Mouse (Mus musculus) stomach, embryonic 15.5 days (tissue): ENCODE measurements around the gene Golga4. TPM values are rescaled to one million over a fixed set of nuclear protein-coding genes. Genes with fewer than 3 reads are reported as not detected.

Source experiments
- ATAC-seq: fragments of 200-750 bp; cut with Nextera tagmentation; 2 replicates; pipeline ENCODE4 v1.8.0; 2017; ENCODE audit warnings: low read depth, moderate number of reproducible peaks, moderate TSS enrichment; ENCODE audit not compliant: insufficient read depth, low FRiP score
- H3K27ac ChIP-seq: fragments of 300-500 bp; sonication (generic); 2 replicates; pipeline ENCODE4 v1.5.1; 2015; ENCODE audit warnings: mild to moderate bottlenecking, inconsistent platforms
- H3K27me3 ChIP-seq: fragments of 300-500 bp; sonication (generic); replicated peaks from 2 replicates; pipeline ENCODE4 v1.6.1; 2015; ENCODE audit warnings: inconsistent platforms
- H3K36me3 ChIP-seq: fragments of 300-500 bp; sonication (generic); 2 replicates; pipeline ENCODE4 v1.6.1; 2015; ENCODE audit warnings: inconsistent platforms
- H3K4me1 ChIP-seq: fragments of 300-500 bp; sonication (generic); 2 replicates; pipeline ENCODE4 v1.6.1; 2015; ENCODE audit warnings: inconsistent platforms
- H3K4me2 ChIP-seq: fragments of 300-500 bp; sonication (generic); 2 replicates; pipeline ENCODE4 v1.6.1; 2015; ENCODE audit warnings: mild to moderate bottlenecking, inconsistent platforms
- H3K4me3 ChIP-seq: fragments of 300-500 bp; sonication (generic); replicated peaks from 2 replicates; pipeline ENCODE4 v1.5.1; 2015; ENCODE audit warnings: inconsistent platforms
- H3K9ac ChIP-seq: fragments of 300-500 bp; sonication (generic); 2 replicates; pipeline ENCODE4 v1.6.1; 2015; ENCODE audit warnings: inconsistent platforms
- H3K9me3 ChIP-seq: fragments of 300-500 bp; sonication (generic); 2 replicates; pipeline ENCODE4 v1.6.1; 2016; ENCODE audit warnings: inconsistent platforms
- WGBS: fragments of 180-500 bp; shearing (Covaris S2); methylation state at CpG from one replicate; pipeline ENCODE4 v1.1.7; 2015; 5-methylcytosine and 5-hydroxymethylcytosine counted together
- polyA plus RNA-seq: library from polyadenylated mRNA; unstranded; fragments of >200 nt; fragmentation: Nextera tagmentation; extraction: Ambion mirVana; gene quantifications from 2 replicates; pipeline ENCODE4 v1.2.1, GENCODE M21; 2015

Gene Golga4
- polyA plus RNA-seq, 1 experiment from 2014 or later = 54.6 TPM

DNA sequence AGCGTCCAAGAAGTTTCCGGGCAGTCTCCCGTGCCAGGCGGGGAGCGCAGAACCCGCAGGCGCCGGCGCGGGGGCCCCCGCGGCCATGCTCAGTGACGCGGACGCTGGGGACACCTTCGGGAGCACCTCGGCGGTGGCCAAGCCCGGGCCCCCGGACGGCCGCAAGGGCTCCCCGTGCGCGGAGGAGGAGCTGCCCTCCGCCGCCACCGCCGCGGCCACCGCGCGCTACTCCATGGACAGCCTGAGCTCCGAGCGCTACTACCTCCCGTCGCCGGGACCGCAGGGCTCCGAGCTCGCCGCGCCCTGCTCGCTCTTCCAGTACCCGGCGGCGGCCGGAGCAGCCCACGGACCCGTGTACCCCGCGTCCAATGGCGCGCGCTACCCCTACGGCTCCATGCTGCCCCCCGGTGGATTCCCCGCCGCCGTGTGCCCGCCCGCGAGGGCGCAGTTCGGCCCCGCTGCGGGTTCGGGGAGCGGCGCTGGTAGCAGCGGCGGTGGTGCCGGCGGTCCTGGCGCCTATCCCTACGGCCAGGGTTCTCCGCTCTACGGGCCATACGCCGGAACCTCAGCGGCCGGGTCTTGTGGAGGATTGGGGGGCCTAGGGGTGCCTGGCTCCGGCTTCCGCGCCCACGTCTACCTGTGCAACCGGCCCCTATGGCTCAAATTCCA is 27.1 kb upstream of the Golga4 start:
- ATAC-seq = 0 out of 2 replicates have a peak, but pooled peaks have one; percentile 65
- H3K4me1 ChIP-seq = peaks cover 26% of the 10 kb centered on the region
- peak overlapping the region; percentile 77 for H3K4me2 ChIP-seq
- 0 out of 2 replicates have a peak overlapping the region, but pooled peaks have one; percentile 10 for H3K9ac ChIP-seq
- no peak overlapping the region for H3K27ac ChIP-seq
- no peaks in the 10 kb centered on the region for H3K9me3 ChIP-seq
- no peaks in the 10 kb centered on the region for H3K36me3 ChIP-seq
- peaks cover 86% of the 10 kb centered on the region for H3K27me3 ChIP-seq
- WGBS = under 1% methylated on average over 85 of the region's 87 CpGs
- H3K4me3 ChIP-seq = peak overlapping the region; percentile 43

GRCm38 (mm10) chr9:118479508-118480291 is 26.4 kb upstream of the Golga4 start:
- no peaks in the 10 kb centered on the region for H3K9me3 ChIP-seq
- ATAC-seq = no peak
- H3K27me3 ChIP-seq = peaks cover 89% of the 10 kb centered on the region
- H3K4me3 ChIP-seq = peak overlapping the region; percentile 43; the same call in 1 of the 2 replicates
- H3K36me3 ChIP-seq = no peaks in the 10 kb centered on the region
- H3K4me1 ChIP-seq = peaks cover 26% of the 10 kb centered on the region
- H3K4me2 ChIP-seq = peak overlapping the region; percentile 77
- H3K27ac ChIP-seq = no peak overlapping the region
- no peak overlapping the region for H3K9ac ChIP-seq
- WGBS = 8% methylated on average over 23 of the region's 23 CpGs

DNA sequence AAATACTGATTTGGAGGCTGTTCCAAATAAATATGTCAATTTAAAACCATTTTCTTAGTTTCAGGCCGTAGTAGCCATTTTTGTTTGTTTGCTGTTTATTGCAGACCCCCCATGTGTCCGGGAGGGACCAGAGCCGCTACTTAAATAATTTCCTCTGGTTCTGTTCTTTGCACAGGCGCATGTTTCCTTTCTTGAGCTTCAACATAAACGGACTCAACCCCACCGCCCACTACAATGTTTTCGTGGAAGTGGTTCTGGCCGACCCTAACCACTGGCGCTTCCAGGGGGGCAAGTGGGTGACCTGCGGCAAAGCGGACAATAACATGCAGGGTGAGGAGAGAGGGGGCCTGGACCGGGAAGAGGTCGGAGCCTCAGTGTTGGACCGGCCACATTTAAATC is 25.8 kb upstream of the Golga4 start:
- Histone ChIP-seq H3K4me3 (no peak overlapping the region), H3K36me3 (no peaks in the 10 kb centered on the region), H3K27me3 (peaks cover 89% of the 10 kb centered on the region), H3K9me3 (no peaks in the 10 kb centered on the region), H3K9ac (no peak overlapping the region), H3K4me1 (peaks cover 26% of the 10 kb centered on the region), H3K27ac (no peak overlapping the region), H3K4me2 (no peak overlapping the region)
- 6% methylated on average over 14 of the region's 14 CpGs for WGBS
- no peak for ATAC-seq

DNA sequence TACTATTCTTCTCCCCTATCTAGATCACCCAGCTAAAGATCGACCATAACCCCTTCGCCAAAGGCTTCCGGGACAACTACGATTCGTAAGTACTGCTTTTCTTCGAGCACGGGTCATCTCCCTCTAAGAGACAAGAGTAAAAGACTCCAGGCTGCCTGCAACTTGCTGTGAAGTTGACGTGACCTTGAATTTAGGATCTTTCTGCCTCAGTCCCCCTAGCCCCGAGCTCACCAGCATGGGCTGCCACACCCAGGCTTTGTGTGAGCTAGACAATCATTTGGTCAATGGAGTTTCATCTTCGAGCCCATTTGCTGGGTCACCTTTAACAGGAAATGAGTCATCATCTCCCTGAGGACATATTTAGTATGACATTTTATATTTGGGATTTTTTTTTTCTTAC is 23.9 kb upstream of the Golga4 start:
- no peaks in the 10 kb centered on the region for H3K36me3 ChIP-seq
- H3K4me3 ChIP-seq = no peak overlapping the region
- no peak for ATAC-seq
- no peak overlapping the region for H3K27ac ChIP-seq
- peaks cover 28% of the 10 kb centered on the region for H3K4me1 ChIP-seq
- H3K27me3 ChIP-seq = peaks cover 92% of the 10 kb centered on the region
- H3K4me2 ChIP-seq = no peak overlapping the region
- no peak overlapping the region for H3K9ac ChIP-seq
- WGBS = 78% methylated on average over 10 of the region's 10 CpGs
- no peaks in the 10 kb centered on the region for H3K9me3 ChIP-seq

- Histone ChIP-seq H3K27me3 (peaks cover 63% of the 10 kb centered on the region), H3K27ac (no peak overlapping the region), H3K4me2 (peak overlapping the region; percentile 9; the same call in 1 of the 2 replicates), H3K9ac (no peak overlapping the region), H3K4me3 (peak overlapping the region; percentile 5; the same call in 1 of the 2 replicates), H3K4me1 (peaks cover 23% of the 10 kb centered on the region), H3K36me3 (no peaks in the 10 kb centered on the region), H3K9me3 (no peaks in the 10 kb centered on the region)
- ATAC-seq = no peak
- WGBS = 2% methylated on average over 32 of the region's 32 CpGs
These were observed 19.5 kb upstream of the Golga4 start for GRCm38 (mm10) chr9:118486361-118487095.

GRCm38 (mm10) chr9:118487096-118487395 is 19.0 kb upstream of the Golga4 start:
- no peak overlapping the region for H3K27ac ChIP-seq
- 3% methylated on average over 9 of the region's 9 CpGs for WGBS
- ATAC-seq = no peak
- peaks cover 58% of the 10 kb centered on the region for H3K27me3 ChIP-seq
- H3K9me3 ChIP-seq = no peaks in the 10 kb centered on the region
- H3K4me3 ChIP-seq = peak overlapping the region; percentile 5; the same call in 1 of the 2 replicates
- peak overlapping the region; percentile 9; the same call in 1 of the 2 replicates for H3K4me2 ChIP-seq
- no peak overlapping the region for H3K9ac ChIP-seq
- no peaks in the 10 kb centered on the region for H3K36me3 ChIP-seq
- H3K4me1 ChIP-seq = peaks cover 23% of the 10 kb centered on the region

DNA sequence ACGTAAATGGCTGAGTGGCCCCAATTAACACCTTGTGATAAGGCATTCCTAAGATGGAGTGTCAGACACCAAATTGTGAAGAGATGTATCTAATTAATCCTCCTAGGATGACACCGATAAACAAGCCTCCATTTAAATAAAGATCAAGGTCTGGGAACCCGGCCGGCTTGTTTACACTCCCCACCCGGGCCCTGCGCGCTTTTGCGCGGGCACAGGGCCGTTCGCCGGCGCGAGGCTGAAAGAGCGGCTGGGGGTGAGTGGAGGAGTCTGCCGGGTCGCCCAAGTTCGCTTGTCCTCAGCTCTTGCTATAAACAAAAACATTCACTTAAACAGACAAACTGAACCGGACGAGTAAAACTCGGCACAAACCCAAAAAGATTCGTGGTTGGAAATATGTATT is 18.4 kb upstream of the Golga4 start:
- WGBS = under 1% methylated on average over 22 of the region's 22 CpGs
- ATAC-seq = no peak

DNA sequence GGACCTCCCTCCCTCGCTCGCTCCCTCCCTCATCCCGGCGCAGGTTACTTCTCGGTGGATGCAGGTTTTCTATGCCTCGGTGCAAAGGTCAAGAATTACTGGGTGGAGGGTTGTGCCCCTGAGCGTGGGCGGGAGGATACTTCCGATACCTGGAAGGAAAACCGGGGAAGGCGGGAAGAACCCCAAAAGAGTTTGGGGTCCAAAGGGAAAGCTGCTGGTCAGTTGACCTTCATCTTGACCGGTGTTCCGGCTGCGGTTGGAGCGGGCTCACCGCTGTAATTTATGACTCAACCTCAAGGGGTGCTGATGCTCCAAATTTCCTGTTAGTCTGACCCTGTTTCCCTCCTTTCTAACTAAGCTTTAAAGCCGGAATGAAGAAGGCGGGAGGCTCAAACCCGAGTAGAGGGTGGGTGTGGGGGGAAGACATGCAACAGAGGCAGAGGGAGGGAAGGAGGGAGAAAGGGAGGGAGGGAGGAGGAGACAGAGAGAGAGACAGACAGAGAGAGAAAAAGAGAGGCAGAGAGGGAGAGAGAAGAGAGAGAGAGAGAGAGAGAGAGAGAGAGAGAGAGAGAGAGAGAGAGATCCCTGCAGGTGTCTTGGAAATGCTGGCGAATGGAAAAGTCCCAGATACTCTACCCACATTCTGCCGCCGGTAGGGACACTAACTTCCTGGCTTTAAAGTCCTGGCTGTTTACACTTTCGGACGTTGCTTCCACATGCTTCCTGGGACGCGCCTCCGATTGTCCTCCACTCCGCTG is 17.8 kb upstream of the Golga4 start:
- H3K4me3 ChIP-seq = peak overlapping the region; percentile 36
- H3K4me2 ChIP-seq = peak overlapping the region; percentile 58
- H3K9me3 ChIP-seq = no peaks in the 10 kb centered on the region
- H3K4me1 ChIP-seq = peaks cover 23% of the 10 kb centered on the region
- under 1% methylated on average over 28 of the region's 28 CpGs for WGBS
- H3K27me3 ChIP-seq = peaks cover 46% of the 10 kb centered on the region
- no peak overlapping the region for H3K9ac ChIP-seq
- ATAC-seq = no peak
- no peaks in the 10 kb centered on the region for H3K36me3 ChIP-seq
- no peak overlapping the region for H3K27ac ChIP-seq

More for the DNA sequence above, 18.4 kb upstream of the Golga4 start:
- Histone ChIP-seq H3K36me3 (no peaks in the 10 kb centered on the region), H3K27me3 (peaks cover 53% of the 10 kb centered on the region), H3K9ac (no peak overlapping the region), H3K27ac (no peak overlapping the region), H3K4me1 (peaks cover 23% of the 10 kb centered on the region), H3K4me3 (peak overlapping the region; percentile 36), H3K4me2 (peak overlapping the region; percentile 58), H3K9me3 (no peaks in the 10 kb centered on the region)

DNA sequence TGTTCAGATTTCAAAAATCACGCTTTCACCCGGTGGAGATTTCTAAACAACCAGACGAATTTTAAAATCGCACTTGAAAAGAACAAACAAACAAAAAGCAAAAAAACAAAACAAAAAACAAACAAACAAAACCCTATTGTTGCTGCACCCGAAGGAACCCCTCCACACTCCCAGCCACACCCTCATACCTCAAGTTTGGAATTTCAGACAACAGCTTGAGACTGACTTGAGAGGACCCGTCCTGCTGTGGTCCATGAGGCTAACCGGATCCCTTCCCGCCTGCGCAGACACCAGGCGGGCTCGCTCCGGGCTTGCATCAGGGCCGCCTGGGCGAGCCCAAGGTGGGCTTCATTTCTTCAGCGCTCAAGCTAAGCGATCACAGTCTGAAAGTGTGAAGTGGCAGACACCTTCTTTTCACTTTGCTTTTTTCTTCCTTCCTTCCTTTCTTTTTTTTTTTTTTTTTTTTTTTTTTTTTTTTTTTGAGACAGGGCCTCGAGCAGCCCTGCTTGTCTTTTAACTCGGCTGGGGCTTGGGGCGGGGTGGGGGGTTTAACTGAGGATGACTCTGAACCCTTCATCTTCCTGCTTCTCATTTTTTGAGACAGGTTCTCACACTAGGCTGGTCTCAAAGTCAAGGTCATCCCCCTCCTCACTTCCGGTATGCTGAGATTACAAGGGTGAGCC is 17.0 kb upstream of the Golga4 start:
- Histone ChIP-seq H3K27ac (no peak overlapping the region), H3K4me3 (peak overlapping the region; percentile 36), H3K27me3 (peaks cover 42% of the 10 kb centered on the region), H3K9me3 (no peaks in the 10 kb centered on the region), H3K4me2 (peak overlapping the region; percentile 58), H3K36me3 (no peaks in the 10 kb centered on the region), H3K4me1 (peaks cover 23% of the 10 kb centered on the region), H3K9ac (no peak overlapping the region)
- WGBS = 3% methylated on average over 20 of the region's 20 CpGs
- no peak for ATAC-seq

DNA sequence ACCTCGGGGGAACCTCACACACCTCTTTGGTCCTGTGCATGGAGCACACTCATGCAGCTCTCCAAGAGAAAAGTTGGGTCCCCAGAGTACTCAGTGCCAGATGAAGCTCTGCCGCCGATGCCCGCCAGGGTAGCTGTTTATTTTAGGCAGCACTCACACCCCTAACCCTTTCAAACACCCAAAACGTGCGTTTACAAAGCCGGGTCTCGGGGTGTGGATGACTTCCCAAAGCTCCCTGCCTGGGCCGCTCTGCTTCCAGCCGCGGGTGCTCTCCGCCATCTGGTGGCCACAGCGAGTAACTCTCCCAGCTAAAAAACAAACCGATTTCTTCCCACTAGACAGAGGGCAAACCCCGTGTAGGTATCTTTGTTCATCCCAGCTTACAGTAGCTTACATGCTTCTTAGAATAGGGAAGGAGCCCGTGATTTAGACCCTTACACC is 16.5 kb upstream of the Golga4 start:
- Histone ChIP-seq H3K36me3 (no peaks in the 10 kb centered on the region), H3K4me2 (peak overlapping the region; percentile 58), H3K9me3 (no peaks in the 10 kb centered on the region), H3K27me3 (peaks cover 37% of the 10 kb centered on the region), H3K9ac (no peak overlapping the region), H3K27ac (no peak overlapping the region), H3K4me3 (peak overlapping the region; percentile 20), H3K4me1 (peaks cover 23% of the 10 kb centered on the region)
- ATAC-seq = peak; percentile 66; the same call in 1 of the 2 replicates
- 2% methylated on average over 16 of the region's 16 CpGs for WGBS

DNA sequence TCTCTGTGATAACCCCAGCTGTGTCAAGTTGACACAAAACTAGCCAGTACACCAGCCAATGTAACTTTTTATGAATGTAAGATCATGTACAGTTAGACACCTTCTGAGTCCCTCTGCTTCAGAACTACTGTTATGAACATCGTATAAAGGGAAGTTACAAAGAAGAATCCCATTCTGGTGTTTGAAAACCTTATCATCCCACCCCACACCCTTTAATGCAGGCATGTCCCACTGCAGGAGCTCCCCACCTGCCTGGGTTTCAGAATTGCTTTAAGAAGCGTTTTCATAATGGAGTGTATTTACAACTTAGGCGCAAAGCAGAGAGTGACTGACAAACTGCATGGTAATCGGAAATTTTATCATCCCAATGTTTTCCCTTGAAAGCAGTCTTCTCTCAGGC is 14.9 kb upstream of the Golga4 start:
- no peaks in the 10 kb centered on the region for H3K9me3 ChIP-seq
- H3K4me1 ChIP-seq = peaks cover 23% of the 10 kb centered on the region
- no peak for ATAC-seq
- no peak overlapping the region for H3K4me3 ChIP-seq
- peaks cover 24% of the 10 kb centered on the region for H3K27me3 ChIP-seq
- no peaks in the 10 kb centered on the region for H3K36me3 ChIP-seq
- no peak overlapping the region for H3K4me2 ChIP-seq
- H3K9ac ChIP-seq = no peak overlapping the region
- H3K27ac ChIP-seq = no peak overlapping the region
- 76% methylated on average over 4 of the region's 4 CpGs for WGBS
